Mouse (Mus musculus) T-helper 17 cell (primary cell): ENCODE measurements around the gene Phka2.

Source experiments
- in situ Hi-C, 2 experiments: fragments of 300-600 bp; cut with MboI, MseI; formaldehyde crosslinking; loops; 1 replicate in 1 of 2; 2 replicates in 1 of 2; pipeline ENCODE4 v1.15.1; 2025; ENCODE audit warnings: high pct_unique_total_duplicates in 2 of 2

Gene Phka2

DNA sequence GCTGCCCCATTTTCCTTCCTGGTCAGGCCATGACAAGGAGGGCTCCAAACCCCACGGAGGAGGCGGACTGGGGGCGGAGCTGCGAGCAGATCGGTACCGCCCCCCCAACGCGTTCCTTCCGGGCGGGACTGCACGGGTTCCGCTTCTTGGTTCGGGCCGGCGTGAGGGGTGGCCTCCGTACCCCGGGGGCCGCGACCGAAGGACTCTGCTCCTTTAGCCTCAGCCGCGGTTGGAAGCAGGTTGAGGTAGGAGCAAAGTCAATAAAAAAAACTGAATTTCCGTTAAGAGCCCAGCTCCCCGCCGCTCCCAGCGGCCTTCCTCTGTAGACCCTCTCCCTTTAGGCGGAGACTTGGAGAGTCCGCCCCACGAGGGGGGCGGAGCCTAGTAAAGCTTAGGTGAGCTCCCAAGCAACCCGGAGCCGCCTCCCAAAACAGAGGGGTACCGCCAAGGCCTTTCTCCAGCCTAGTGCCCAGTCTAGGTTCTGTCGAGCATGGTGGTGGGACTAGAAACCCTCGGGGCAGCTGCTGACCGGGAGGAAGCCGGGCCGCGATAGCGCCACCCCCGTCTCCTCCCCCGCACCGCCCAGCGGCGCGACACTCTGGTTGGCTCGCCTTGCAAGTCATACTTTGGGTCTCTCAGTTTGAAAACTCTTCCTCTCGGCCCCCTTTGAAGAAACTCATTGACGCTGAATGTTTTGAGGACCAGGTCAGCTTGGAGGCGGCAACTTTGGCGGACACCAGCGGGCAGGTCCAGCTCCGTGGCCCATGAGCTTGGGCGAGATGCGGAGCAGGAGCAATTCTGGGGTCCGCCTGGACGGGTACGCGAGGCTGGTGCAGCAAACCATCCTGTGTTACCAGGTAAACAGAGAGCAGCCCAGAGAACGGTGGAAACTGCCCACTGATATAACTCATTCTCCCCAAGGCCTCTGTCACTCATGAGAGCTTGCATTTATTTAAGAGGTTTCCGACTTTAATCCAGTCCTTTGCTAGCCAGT, at the start of gene Phka2:
Gene Phka2, plus strand, starts transcription at position 119 of the 994 bp plus-strand sequence.
- in situ Hi-C loops: no loop called here

DNA sequence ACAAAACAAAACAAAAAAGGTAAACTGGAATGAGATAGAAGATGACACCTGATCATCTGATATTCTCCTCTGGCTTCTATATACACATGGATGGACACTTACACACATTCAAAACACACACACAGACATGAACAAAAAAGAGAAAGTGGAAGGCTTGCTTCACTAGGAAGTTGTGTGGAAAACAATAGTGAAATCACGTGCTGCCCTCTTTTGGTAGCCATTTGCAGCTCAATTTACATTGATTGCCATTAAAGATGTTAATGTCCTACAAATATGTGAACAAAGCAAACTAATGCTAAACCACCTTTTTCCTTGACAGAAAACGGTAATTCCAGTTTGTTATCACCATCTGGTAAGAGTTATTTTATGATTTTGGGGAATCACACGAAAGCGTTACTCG, 46.3 kb upstream of the Phka2 start:
- in situ Hi-C loops: no loop called here

DNA sequence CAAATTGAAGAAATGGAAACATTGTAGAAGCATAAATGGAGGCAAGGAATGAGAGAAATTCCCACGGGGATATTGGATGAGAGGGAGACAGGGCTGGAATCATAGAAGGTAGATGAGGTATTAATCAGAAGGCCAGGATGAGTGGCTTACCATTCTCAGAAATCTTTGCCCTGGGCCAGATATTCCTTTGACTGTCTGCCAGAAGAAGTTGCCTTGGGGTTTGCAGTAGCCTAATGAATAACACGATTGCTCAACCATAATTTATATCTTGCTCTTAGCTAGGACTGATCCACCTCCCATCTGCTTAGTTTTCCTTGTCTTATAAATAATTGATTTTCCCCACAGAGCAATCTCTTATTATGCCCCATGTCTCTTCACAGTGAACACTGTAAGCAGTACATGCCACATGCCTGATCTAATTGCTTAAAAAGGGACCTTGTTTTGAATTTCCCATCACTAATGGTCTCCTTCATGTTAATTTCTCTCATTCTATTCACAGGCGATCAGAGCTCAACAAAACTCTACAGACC, 30.6 kb upstream of the Phka2 start:
- in situ Hi-C loops: no loop called here

DNA sequence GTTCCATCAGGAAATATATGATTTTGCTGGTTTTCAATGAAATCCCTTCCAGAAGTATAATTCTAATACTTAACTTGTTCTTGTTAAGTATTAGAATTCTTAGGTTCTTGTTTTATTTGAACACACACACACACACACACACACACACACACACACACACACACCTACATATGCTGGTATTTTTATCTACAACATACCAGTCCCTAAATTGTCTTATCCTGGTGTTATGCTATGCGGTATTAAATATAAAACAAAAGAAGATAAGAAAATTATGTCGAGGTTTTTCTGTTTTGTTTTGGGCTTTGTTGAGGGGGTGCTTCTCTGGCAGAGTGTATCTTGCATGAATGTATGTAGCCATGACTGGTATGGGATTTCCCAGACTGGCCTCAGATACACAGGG, 12.2 kb upstream of the Phka2 start:
- in situ Hi-C loops: loop anchor here (10.0 kb wide), 2 partner anchors 115 to 505 kb away; partner anchors contain the start of gene Cdkl5 (in 1 of the 2)

DNA sequence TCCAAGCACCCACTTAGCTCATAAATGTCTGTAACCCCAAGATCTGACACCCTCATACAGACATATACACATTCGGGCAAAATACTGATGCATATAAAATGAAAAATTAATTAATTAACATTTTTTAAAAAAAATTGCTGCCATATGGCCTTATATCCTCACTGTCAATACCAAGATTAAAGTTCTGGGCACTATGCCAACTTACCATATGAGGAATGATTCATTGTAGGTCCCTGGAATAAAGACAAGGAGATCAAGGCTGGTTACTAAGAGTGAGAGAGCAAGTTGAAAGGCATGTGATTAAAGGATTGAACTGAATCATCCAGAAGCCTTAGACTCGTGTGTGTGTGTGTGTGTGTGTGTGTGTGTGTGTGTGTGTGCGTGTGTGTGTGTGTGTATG, 7.6 kb upstream of the Phka2 start:
- in situ Hi-C loops: loop anchor here (10.0 kb wide), 2 partner anchors 110 to 500 kb away; partner anchors contain the start of gene Cdkl5 (in 1 of the 2)

DNA sequence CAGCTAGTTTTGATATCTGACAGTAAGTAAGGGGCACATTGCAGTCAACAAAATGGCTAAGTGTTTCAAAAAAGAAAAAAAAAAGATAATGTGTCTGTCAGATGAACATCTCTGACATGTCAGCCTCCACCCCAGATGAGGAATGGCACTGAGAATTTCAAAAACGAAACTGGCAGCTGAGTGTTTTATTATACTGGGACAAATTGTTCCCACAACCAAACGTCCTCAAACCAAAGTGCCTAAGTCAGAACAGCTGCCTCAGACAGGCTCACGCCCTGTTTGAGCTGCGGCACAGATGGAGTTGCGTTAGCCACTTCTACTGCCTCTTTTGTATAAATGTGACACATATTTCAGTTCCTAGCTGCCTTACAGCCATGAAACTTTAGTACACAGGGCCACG, 7.0 kb upstream of the Phka2 start:
- in situ Hi-C loops: loop anchor here (10.0 kb wide), 2 partner anchors 110 to 500 kb away; partner anchors contain the start of gene Cdkl5 (in 1 of the 2)

DNA sequence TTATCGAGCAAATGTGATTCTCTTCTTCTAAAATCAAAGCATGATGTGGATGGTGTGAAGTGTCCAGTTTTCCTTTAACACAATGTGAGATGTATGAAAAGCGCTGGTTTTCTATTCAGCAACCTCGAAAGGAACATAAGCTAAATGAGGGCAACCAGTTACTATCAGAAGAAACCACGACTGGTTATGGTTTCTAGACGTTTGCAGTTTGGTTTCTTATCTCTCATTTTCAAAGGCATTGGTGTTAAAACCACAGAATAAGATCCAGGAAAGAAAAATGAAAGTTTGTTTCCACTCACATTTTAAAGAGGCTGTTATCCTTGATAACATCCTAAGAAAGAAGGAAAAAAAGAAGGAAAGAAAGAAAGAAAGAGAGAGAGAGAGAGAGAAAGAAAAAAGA, 5.5 kb upstream of the Phka2 start:
- in situ Hi-C loops: loop anchor here (10.0 kb wide), 2 partner anchors 108 to 498 kb away; partner anchors contain the start of gene Cdkl5 (in 1 of the 2)

DNA sequence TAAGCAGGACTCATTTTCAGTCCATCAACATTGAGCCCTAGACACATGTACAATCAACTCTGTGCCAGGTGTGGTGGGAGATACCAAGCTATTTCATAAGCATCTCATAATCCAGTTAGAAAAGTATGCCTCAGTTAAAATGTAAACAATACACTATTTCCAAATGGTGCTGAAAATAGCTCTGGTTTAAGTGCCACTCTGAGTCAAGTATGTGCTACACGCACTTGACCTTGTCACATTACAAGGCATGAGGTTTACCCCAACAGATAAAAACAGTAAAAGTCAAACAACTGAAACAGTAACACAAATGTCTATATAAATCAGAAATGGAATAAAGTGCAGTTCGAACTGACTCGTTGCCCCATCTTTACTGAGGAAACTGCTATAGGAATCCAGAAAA, 871 bp upstream of the Phka2 start:
- in situ Hi-C loops: no loop called here

DNA sequence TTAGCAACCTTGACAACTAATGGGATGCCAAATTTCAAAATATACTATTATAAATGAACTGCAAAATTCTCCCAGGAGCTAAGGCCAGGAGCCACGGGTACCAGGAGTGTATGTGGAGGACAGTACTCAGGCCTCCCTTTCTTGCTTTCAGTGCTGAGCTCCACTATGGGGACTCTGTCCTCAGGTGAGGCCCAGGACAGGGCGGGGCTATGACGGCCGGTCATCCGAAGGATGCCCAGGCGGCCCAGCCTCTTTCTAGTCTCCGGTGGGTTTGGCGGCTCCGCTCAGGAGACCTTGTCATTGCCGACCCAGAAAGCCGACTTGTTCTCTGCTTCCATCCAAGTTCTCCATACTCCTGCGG, 299 bp upstream of the Phka2 start:
- in situ Hi-C loops: no loop called here

DNA sequence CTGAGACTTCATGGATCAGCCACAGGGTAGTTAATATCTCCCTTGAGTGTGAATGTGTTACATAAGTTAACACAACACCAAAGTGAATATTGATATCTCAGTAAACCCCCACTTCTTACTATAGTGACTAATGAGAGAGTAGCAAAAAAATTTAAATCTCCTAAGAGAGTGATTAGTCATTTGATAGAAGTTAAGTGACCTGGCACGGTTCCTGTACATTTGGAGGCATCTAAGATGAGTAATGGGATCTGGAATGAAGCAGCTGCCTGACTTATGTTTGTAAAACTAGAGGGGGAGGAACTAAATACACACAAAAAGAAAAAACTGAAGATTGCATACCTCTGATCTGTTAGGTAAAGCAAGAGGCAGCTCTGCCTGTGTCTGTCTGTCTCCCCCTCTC, 7.1 kb downstream of the Phka2 start:
- in situ Hi-C loops: no loop called here

DNA sequence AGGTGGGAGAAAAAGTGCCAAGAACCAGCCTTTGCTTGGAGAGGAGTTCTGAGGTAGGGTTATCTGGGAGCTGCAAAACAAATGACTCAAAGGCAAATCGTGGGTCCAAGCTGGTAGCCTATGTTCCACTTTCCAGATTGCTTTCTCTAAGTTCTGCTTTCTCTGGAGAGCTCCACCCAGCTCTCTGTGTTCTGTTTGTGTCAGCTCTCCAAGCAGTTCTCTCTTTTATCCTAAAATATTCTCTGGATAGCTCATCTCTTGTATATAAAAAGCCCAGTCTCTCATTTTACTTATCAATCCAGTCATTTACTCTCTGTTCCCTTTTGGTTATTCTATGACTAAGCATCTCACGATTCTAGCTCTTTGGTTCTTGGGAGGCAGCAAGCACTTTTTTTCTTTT, 8.2 kb downstream of the Phka2 start:
- in situ Hi-C loops: no loop called here

DNA sequence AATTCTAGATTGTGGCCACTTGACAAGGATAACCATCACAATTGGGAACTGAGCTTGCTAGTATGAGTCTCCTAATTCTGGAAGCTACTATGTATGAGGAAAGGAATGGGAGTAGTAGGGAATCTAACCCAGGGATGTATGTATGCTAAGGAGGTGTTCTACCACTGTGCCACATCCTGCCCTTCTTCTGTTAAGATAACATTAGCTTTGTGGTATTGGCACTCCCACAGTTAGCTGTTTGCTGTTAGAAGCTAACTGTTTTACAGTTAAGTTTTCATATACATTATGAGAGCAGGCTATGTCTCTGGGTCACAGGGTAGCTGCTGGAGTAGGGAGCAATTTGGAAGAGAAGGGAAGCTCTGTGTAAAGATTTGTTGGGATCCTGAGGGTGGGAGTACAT, 14.1 kb downstream of the Phka2 start:
- in situ Hi-C loops: no loop called here

DNA sequence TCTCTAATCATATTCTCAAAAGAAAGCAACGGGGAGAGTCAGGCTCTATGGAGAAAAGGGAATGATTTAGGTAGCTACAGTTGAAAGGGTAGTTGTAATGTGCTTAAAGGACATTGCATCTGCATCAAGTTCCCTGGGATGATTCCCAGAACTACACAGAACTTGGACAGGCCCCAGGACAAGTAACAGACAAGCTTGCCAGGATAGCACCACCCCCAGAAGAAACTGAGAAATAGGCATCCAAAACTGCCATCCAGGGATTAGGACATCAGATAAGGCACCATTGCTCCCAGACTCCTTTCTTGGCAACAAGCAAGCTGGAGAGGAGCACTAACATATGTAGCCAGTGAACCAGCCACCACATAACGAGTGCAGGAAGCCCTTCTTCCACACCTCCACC, 40.8 kb downstream of the Phka2 start:
- in situ Hi-C loops: no loop called here

DNA sequence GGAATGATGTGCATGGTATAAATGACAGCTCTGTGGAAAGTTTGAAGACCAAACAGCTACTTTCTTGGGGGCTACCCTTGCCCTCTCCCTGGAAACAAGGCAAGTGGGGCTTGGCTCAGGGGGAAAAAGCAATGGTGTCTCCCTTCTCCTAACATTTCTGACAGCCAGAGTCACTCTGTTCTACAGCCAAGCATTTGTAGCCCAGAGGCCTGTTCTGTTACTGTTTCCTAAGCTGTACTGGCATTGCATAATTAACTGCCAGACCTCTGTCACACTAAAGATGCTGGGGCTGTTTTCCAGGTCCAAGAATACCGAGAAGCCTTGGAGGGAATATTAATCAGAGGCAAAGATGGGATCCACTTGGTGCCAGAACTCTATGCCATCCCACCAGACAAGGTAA, 46.9 kb downstream of the Phka2 start:
- in situ Hi-C loops: no loop called here

DNA sequence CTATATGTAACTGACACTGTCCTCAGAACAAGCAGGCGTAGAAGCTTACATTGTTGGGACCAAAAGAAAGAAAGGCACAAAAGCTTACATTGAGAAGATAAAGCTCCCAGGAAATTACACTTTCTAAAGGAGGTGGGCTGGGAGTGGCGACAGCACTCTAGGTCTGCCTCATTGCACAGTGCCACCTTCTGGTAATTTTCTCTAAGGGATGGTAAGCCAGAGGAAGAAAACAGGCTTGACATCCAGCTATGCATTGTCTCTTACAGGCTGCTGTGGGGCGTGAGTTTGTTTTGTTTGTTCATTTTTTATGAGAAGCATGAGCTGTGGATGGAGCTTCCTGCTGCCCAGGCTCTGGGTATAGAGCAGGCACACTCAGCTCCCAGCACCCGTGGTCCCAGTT, 50.1 kb downstream of the Phka2 start:
- in situ Hi-C loops: no loop called here

DNA sequence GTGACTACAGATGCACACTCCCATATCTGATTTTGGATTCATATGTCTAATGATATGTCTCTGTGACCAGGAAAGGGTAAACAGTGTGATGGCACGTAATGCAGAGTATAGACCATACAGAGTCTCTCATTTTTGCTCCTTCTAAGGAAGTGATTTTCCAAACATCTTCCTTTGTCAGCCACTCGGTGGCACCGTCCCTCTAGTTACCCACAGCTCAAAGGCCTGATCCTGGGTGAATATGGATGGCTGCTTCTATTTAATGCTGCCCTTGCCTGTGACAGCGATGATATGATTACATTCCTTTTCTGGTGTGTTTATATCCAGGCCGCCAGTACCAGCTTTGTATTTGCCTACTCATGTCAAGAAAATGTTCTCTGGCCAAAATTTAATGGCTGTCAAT, 81.6 kb downstream of the Phka2 start:
- in situ Hi-C loops: no loop called here

DNA sequence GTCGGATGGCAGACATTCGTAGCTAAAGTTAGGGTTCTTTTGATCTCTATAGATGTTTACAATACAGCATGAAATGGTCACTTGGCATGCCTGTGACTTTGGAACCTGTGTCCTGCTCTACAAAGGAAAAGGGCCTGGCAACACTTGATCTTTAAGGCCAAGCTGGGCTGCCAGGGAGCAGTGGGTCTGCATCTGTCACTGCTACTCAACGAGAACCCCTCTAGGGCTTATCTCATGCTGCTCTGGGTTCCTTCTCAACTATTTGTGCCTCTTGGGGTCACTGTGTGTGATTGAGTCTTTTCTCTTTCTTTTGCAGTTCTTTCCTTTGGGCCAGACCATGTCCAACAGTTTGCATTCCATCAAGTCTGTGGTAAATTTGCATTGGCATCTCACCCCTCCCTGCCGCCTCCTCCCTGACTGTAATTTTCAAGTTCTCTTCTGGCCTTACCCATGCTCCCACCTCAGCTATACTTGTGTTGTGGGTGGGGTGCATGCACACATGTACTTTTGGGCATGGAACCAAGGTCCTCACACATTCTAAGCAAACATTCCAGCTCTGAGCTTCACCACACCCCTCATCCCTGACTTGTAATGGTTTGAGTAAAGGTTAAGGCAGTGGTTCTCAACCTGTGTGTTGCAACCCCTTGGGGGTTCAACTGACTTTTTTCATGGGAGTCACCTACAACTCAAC, 82.3 kb downstream of the Phka2 start:
- in situ Hi-C loops: no loop called here

DNA sequence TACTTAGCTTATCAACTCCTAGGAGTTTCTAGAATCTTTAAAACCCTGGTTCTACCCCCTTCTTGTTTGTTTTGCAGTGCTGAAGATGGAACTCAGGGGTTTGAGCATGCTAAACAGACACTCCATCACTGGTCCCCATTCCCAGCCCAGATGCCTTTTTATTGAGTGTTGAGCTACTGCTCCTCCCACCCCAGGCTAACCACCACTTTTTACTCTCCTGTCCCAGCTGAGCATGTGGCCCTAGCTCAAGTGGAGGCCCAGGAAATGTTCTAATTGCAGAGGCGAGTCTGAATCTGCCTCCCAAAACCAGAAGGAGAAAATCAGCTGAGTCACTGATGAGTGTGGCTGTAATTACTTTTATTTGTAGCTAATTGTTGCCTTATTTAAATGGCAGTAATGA, 83.1 kb downstream of the Phka2 start:
- in situ Hi-C loops: no loop called here

DNA sequence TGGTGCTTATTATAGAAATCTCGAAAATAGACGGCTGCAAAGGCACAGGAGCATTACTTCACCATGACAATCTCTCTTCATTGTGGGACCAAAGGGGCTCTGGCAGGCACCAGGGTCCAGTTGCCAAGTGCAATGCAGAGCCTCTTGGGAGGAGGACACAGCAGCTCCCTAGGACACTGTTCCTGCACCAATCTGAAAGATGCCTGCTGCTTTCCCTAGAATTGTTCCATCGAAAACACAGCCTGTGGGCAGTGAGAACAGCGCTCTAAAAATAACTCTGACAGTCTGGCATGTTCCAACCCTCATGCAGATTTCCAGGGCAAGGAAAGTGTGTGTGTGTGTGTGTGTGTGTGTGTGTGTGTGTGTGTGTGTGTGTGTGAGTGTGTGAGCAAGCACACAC, 86.6 kb downstream of the Phka2 start:
- in situ Hi-C loops: no loop called here

DNA sequence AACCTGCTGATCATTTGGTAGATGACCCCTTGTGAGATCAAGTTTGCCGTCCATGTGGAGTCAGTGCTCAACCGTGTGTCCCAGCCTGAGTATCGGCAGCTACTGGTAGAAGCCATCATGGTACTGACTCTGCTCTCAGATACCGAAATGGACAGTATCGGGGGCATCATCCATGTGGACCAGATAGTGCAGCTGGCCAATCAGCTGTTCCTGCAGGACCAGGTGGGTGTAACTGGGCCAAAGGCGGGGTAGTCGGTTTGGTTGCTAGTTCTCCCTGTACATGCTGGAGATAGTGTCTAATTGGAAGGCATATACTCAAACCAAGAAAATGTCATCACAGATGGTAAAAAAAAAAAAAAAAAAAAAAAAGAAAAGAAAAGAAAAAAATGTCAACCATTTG, 88.2 kb downstream of the Phka2 start:
- in situ Hi-C loops: no loop called here

DNA sequence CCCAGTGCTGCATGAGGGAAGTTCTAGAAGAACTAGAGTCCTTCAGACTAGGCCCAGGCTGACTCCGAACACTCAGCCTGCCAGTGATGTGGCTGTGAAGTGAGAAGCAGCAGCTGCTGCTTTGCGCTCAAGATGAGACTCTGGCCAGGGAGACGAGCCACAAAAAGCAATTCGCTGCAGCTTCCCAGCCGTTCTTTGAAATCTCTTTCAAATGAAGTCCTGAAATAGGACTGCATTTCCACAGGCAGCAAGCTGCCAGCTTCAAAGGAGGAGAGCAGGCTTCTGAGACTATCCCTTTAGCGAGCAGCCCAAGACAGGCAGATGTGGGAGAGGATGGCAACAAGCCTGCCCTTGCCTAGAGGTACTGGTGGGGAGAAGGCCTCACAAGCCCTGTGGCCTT, 91.0 kb downstream of the Phka2 start:
- in situ Hi-C loops: no loop called here

DNA sequence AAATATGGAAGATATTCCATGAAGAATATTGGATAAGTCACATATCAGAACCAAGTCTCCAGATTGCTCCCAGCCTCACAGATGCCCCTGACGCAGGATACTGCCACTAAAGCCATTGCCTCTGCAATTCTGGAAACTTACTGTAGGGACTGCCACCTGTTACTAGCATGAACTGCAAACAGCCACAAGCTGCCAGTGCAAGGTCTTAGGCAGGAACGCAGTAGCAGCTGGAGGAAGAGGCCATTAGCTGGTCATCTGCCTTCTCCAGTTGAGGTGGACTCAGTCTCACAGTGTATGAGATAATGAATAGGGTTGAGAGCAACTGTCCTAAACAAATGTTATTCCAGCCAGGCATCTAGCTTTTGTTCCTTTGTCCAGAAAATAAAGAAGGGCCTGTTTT, 96.1 kb downstream of the Phka2 start:
- in situ Hi-C loops: no loop called here
